Mouse (Mus musculus): ENCODE measurements around the gene Defb38. TPM values are rescaled to one million over a fixed set of nuclear protein-coding genes. Genes with fewer than 3 reads are reported as not detected.

Gene Defb38
- total RNA-seq (2022), result not detected

DNA sequence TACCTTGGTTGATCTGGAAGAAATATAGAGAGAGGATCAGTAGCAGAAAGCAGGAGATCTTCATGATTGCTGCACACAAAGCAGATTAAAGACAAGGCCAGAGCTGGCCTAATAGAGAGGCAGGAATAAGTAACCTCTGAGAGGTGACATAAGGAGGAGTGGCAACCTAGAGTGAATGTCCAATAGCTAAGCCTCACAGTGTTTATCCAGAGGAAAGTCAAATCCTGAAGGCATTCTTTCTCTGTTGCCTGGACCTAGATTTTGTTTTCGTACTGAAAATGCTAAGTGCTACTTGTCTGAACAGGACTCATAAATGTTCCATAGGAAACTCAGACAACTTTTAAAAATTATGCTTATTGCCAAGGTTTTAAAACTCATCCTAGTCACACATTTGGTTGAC, at the start of gene Defb38:
Defb38 (minus strand) TSS at position 101 of the 400 bp plus-strand sequence.
- no peak for DNase-seq (ENCODE audit: low spot score)

DNA sequence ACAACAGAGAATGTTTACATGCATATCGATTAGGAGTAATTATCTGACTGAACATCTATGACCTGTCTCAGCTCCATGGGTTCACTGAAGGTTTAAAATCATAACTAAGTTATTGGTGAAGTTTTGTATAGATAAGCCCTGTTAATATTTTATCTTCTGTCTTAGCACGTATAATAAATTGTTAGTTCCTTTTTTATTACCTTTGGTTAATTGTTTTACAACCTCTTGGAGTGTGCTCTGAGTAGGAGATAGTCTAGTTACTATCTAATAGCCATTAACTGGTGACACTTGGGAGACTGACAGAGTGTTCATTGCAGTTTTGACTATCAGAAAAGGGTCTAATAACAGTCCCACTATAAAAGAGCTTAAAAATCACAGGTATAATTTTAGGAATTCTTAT, 39.6 kb upstream of the Defb38 start:
- no peak for DNase-seq (ENCODE audit: low spot score)

DNA sequence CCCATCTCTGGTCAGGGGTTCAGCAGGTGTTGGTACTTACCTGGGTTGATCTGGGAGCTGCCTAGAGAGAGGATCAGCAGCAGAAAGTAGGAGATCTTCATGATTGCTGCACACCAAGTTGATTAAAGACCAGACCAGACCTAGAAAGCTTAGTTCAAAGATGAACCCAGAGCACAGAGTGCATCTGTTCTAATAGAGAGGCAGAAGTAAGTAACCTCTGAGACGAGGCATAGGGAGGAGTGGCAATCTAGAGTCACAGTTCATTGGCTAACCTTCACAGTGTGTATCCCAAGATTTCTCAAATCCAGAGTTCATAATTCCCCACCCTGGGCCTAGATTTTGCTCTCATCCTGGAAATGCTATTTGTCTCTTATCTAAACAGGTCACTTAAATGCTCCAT, 38.3 kb upstream of the Defb38 start, which contains the start of gene Defb39:
Defb39 (minus strand) TSS at position 101 of the 400 bp plus-strand sequence.
- no peak for DNase-seq (ENCODE audit: low spot score)

DNA sequence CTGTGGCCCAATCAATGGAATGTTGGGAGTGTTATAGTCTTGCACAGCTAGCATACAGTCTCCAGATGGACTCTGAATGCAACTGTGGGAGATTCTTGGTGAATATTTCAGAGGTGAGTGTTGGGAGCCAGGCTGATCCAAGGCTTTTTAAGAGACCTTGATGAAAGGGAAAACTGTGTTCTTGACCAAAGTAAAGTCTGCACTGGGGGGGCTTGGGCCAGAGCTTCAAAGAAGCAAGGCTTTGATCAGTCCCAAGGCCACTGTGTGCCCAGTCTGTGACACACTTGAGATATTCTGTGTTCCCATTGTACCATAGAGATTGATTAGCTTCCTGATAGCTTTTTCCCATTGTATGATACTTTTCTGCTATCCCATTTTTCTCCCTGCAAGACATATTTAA, 36.5 kb upstream of the Defb38 start:
- no peak for DNase-seq (ENCODE audit: low spot score)

DNA sequence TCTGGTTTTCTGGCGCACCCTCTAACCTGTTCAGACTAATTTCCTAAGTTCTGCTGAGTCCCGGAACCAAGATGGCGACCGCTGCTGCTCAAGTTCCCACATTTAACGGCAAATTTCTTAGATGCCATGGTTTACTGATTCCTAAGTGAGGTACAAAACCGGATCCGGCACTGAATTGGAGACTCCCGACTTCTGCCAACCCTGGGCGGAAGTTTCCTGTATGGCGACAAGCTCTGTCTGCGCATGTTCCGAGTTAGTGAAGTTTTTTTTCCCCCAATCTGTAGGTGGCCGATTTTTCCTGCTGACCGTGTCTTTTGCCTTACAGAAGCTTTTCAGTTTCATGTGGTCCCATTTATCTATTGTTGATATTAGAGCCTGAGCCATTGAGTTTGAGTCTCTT, 18.9 kb upstream of the Defb38 start:
- no peak for DNase-seq (ENCODE audit: low spot score)

Other genes with a start within 250 kb of the Defb38 start
- gene Defb40, start 48.3 kb downstream of the Defb38 start, total RNA-seq (2022), result not detected
- gene Defb37, start 35.5 kb downstream of the Defb38 start, total RNA-seq (2022), result not detected
- not detected for gene Defb39, start 38.2 kb upstream of the Defb38 start, total RNA-seq (2022)
- gene Defb12, start 88.3 kb upstream of the Defb38 start, total RNA-seq (2022), result not detected
- not detected for gene Defb34, start 97.2 kb upstream of the Defb38 start, total RNA-seq (2022)
- not detected for gene Gm45826, start 114.2 kb upstream of the Defb38 start, total RNA-seq (2022)
- not detected for gene Defb14, start 167.8 kb upstream of the Defb38 start, total RNA-seq (2022)
- gene Defb4, start 172.1 kb upstream of the Defb38 start, total RNA-seq (2022), result not detected
- not detected for gene Defb6, start 198.9 kb upstream of the Defb38 start, total RNA-seq (2022)
- gene Defb46, start 213.3 kb upstream of the Defb38 start, total RNA-seq (2022), result not detected
- not detected for gene Defb5, start 221.0 kb upstream of the Defb38 start, total RNA-seq (2022)